Mouse (Mus musculus) heart, embryonic 11.5 days (tissue): ENCODE data around the gene Eps15l1. TPM values are rescaled to one million over a fixed set of nuclear protein-coding genes. Genes with fewer than 3 reads are reported as not detected.

Experiments
- ATAC-seq: fragments of 200-750 bp; cut with Nextera tagmentation; replicated peaks from 2 replicates; pipeline ENCODE4 v1.8.0; 2017; ENCODE audit warnings: moderate library complexity; ENCODE audit not compliant: insufficient number of reproducible peaks, low FRiP score, low TSS enrichment
- H3K27ac ChIP-seq: fragments of 300-500 bp; sonication (generic); 2 replicates; pipeline ENCODE4 v1.5.1; 2014; ENCODE audit warnings: mild to moderate bottlenecking, low read depth, low read length
- H3K27me3 ChIP-seq: fragments of 300-500 bp; sonication (generic); 2 replicates; pipeline ENCODE4 v1.6.1; 2014; ENCODE audit warnings: mild to moderate bottlenecking, low read length, mixed read lengths; ENCODE audit not compliant: control insufficient read depth, insufficient read depth
- H3K36me3 ChIP-seq: fragments of 300-500 bp; sonication (generic); 2 replicates; pipeline ENCODE4 v1.6.1; 2014; ENCODE audit warnings: mild to moderate bottlenecking, low read length, moderate library complexity, mixed read lengths; ENCODE audit not compliant: control insufficient read depth, insufficient read depth
- H3K4me1 ChIP-seq: fragments of 300-500 bp; sonication (generic); 2 replicates; pipeline ENCODE4 v1.6.1; 2014; ENCODE audit warnings: low read length; ENCODE audit not compliant: control insufficient read depth, insufficient read depth
- H3K4me2 ChIP-seq: fragments of 300-500 bp; sonication (generic); 2 replicates; pipeline ENCODE4 v1.6.1; 2014; ENCODE audit warnings: mild to moderate bottlenecking, moderate library complexity
- H3K4me3 ChIP-seq: fragments of 300-500 bp; sonication (generic); 2 replicates; pipeline ENCODE4 v1.5.1; 2014; ENCODE audit warnings: low read depth, low read length
- H3K9ac ChIP-seq: fragments of 300-500 bp; sonication (generic); 2 replicates; pipeline ENCODE4 v1.6.1; 2014; ENCODE audit warnings: mild to moderate bottlenecking, low read depth, low read length, moderate library complexity
- H3K9me3 ChIP-seq: fragments of 300-500 bp; sonication (generic); replicated peaks from 2 replicates; pipeline ENCODE4 v1.6.1; 2016; ENCODE audit warnings: low read length; ENCODE audit not compliant: control insufficient read depth
- WGBS: fragments of 180-500 bp; shearing (Covaris S2); extraction: QIAGEN DNeasy Blood & Tissue Kit; methylation state at CpG from one replicate; pipeline ENCODE4 v1.1.7; 2014; ENCODE audit not compliant: insufficient replicate concordance; 5-methylcytosine and 5-hydroxymethylcytosine counted together
- polyA plus RNA-seq: library from polyadenylated mRNA; unstranded; fragments of >200 nt; fragmentation: Nextera tagmentation; extraction: Ambion mirVana; gene quantifications from 2 replicates; pipeline ENCODE4 v1.2.1, GENCODE M21; 2014

Eps15l1 gene
- 49.7 and 49.9 TPM in 2 replicates for polyA plus RNA-seq

DNA sequence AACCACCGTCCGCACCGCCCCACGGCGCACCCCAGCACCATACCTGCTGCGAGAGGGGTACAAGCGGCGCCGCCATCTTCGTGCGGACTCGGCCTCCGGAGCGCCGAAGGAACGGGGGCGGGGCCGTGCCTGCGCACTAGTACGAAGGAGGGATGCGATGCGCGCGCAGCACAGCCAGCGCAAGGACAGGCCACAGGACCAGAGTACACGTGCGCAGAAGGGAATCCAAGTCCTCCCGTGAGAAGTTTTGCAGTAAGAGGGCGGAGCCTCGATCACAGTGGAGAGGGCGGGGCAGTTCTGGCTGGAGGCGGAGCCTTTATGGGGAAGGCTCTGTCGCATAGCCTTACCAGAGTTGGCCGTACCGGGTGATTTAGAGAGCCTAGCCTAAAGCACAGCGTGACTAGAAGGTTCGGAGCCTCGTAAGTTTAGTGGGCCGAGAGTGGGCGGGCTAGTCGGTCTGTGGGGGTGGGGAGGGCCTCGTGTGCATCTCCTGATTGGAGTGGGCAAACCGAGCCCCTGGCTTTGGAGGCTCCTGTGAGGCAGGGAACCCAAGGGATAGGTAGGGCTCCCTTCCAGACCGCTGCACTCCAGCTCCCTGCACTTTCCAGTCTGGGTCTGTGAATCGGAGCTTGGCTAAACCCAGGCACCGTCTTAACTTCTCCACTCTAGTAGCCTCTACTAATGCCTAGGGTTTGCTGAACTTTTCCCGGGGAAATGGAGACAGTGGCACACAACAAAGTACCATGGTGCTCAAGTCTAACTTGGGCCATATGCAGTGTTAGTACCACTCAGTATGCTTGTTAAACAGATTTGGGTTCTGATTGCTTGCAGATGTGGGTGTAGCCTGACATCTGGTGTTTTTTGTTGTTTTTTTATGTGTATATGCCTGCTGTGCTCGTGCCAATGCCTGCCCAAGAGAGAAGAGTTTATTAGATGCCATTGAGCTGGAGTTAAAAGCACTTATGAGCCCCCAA is at the start of gene Eps15l1:
TSS of gene Eps15l1 (minus strand) at position 99 of the 974 bp plus-strand sequence.
- Histone ChIP-seq H3K4me2 (peak within 1 kb of the TSS; percentile 86), H3K36me3 (no peaks in the 10 kb centered on the region), H3K9me3 (no peaks in the 10 kb centered on the region), H3K4me1 (peaks cover 30% of the 10 kb centered on the region), H3K9ac (peak within 1 kb of the TSS; percentile 89), H3K4me3 (peak within 1 kb of the TSS; percentile 89), H3K27ac (peak within 1 kb of the TSS; percentile 90), H3K27me3 (no peaks in the 10 kb centered on the region)
- 1% methylated on average over 48 of the region's 48 CpGs for WGBS
- ATAC-seq, result peak; percentile 97

DNA sequence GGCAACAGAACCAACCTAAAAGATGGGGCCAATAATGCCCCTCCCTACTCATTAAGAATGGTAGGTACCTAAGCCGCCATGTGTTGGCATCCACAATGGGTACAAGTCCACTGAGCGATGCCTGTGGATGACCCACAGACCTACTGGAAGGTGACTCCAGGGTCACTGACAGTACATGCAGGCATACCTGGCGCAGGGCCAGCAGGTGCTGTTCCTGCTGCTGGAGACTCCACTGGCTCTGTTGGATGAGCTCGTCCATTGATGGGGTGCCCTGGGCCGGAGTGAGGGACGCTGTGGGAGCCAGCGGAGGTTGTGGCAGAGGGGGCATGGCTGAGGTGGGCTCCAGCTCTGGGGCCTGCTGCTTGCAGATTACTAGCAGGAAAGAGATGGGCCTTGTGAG is 49.4 kb upstream of the Eps15l1 start:
- H3K9me3 ChIP-seq, result no peaks in the 10 kb centered on the region
- H3K27ac ChIP-seq, result no peak overlapping the region
- 93% methylated on average over 7 of the region's 7 CpGs for WGBS
- H3K36me3 ChIP-seq, result peaks cover 56% of the 10 kb centered on the region
- H3K27me3 ChIP-seq, result no peaks in the 10 kb centered on the region
- no peak overlapping the region for H3K4me3 ChIP-seq
- H3K4me1 ChIP-seq, result 0 out of 2 replicates have a peak, but pooled peaks cover 6% of the 10 kb centered on the region
- no peak for ATAC-seq
- no peak overlapping the region for H3K9ac ChIP-seq
- no peak overlapping the region for H3K4me2 ChIP-seq

DNA sequence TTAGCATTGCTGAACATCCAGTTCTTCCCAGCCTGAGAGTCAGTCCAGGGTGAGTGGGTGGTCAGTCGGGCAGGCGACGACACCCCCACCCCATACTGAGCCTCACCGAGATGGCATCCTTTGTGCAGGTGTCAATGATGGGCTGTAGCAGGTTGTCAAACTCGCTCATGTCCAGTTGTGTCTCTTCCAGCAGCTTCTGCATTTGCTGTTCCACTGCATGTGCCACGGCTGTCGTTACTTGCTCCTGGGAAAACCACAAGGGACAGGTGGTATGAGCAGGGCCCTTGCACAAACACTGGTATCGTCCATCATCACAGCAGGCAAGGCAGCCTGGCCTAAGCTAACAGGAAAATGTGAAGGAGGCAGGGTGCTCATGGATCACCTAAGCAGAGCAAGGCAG is 48.7 kb upstream of the Eps15l1 start:
- no peaks in the 10 kb centered on the region for H3K9me3 ChIP-seq
- 89% methylated on average over 8 of the region's 8 CpGs for WGBS
- H3K9ac ChIP-seq, result no peak overlapping the region
- H3K4me2 ChIP-seq, result no peak overlapping the region
- no peak overlapping the region for H3K27ac ChIP-seq
- ATAC-seq, result no peak
- H3K4me3 ChIP-seq, result no peak overlapping the region
- H3K4me1 ChIP-seq, result 0 out of 2 replicates have a peak, but pooled peaks cover 6% of the 10 kb centered on the region
- H3K27me3 ChIP-seq, result no peaks in the 10 kb centered on the region
- peaks cover 63% of the 10 kb centered on the region for H3K36me3 ChIP-seq

DNA sequence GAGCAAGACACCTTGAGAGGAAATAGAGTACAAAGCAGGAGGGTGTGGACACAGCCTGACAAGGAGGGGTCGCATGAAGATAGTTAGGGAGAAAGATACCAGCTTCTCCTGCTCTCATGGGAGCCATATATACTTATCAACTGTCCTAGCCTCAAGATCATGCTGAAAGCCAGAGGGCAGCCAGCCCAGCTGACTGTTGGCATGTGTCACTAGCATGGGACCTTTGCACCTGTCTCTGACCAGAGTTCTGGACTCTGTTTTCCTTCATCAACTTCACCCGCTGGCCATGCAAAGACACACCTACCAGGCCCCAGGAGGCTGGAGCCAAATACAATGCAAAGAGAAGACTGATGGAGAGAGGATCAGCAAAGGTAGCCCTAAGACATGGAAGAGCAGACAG is 48.0 kb upstream of the Eps15l1 start:
- Histone ChIP-seq H3K27me3 (no peaks in the 10 kb centered on the region), H3K36me3 (peaks cover 68% of the 10 kb centered on the region), H3K4me2 (no peak overlapping the region), H3K27ac (no peak overlapping the region), H3K9me3 (no peaks in the 10 kb centered on the region), H3K4me3 (no peak overlapping the region), H3K4me1 (0 out of 2 replicates have a peak, but pooled peaks cover 4% of the 10 kb centered on the region), H3K9ac (no peak overlapping the region)
- ATAC-seq, result no peak
- 85% methylated on average over 2 of the region's 2 CpGs for WGBS

DNA sequence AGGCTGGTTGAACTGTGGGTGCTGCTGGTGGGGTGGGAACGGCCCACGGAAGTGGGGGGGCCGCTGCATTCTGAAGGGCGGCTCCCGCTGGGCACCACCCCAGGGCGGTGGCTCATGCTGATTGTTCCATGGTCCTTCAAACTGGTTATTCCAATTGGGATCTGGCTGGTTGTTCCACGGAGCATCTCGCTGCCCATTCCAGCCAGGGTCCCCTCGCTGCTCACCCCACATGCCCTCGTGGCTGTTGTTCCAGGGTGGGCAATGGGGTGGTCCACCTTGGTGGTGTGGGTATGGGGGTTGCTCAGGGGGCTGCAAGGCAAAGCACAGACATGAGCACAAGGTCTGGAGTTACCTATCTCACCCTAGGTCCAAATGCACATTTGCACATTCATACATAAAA is 43.0 kb upstream of the Eps15l1 start:
- H3K27me3 ChIP-seq, result no peaks in the 10 kb centered on the region
- H3K4me1 ChIP-seq, result no peaks in the 10 kb centered on the region
- H3K9ac ChIP-seq, result no peak overlapping the region
- no peaks in the 10 kb centered on the region for H3K9me3 ChIP-seq
- H3K4me2 ChIP-seq, result no peak overlapping the region
- no peak for ATAC-seq
- no peak overlapping the region for H3K27ac ChIP-seq
- no peak overlapping the region for H3K4me3 ChIP-seq
- WGBS, result 98% methylated on average over 10 of the region's 10 CpGs
- H3K36me3 ChIP-seq, result peaks cover 87% of the 10 kb centered on the region

DNA sequence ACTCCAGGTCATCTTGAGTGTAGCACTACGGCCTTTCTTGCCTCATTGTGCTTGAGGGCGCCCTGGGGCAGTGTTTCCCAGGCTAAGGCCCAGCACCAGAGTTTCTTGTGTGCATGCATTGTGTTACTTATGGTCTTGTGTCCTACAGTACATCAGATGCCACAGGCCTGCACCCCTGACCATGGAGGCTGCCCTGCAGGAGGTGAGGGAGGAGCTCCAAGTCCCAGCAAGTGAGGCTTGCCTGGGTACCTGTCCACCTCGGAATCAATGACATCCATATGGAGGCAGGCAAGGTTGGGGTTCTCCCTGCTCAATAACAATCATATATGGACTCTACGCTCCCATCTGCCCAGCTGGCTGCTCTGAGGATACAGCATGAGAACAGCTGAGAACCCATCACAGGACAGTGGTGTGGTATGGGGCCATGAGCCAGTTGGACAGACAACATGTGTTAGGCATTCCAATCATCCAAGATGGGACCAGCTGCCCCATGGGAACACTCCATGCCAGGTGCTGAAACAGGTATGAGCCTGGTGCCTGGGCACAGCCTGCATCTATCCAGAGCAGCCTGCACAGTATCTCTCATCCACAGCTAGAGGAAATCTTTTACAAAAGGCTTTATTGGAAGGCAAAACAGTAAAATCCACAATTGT is 38.7 kb upstream of the Eps15l1 start:
- no peak overlapping the region for H3K4me3 ChIP-seq
- H3K4me1 ChIP-seq, result peaks cover 2% of the 10 kb centered on the region; the same call in 1 of the 2 replicates
- ATAC-seq, result no peak
- 83% methylated on average over 4 of the region's 4 CpGs for WGBS
- no peak overlapping the region for H3K27ac ChIP-seq
- H3K36me3 ChIP-seq, result peaks cover 60% of the 10 kb centered on the region
- H3K9me3 ChIP-seq, result no peaks in the 10 kb centered on the region
- no peak overlapping the region for H3K4me2 ChIP-seq
- no peak overlapping the region for H3K9ac ChIP-seq
- no peaks in the 10 kb centered on the region for H3K27me3 ChIP-seq

DNA sequence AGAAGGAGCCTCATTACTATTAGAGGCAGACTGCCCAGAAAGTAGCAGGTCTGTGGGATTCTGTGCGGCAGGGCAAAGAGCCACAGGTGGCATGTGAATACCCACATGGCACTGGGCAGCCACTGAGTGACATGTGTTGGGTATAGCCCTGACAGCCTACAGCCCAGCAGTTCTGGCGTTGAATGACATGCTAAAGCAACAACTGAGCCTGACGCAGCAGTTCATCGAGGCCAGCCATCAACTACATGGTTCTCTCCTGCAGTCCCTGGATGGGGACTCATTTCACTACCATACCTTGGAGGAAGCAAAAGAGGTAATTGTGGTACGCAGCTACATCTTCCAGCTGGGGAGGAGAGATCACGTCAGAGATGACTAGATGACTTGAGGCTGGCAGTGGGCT is 37.2 kb upstream of the Eps15l1 start:
- Histone ChIP-seq H3K36me3 (peaks cover 52% of the 10 kb centered on the region), H3K4me3 (no peak overlapping the region), H3K4me1 (peaks cover 2% of the 10 kb centered on the region; the same call in 1 of the 2 replicates), H3K27ac (no peak overlapping the region), H3K27me3 (no peaks in the 10 kb centered on the region), H3K9me3 (0 out of 2 replicates have a peak, but pooled peaks cover 2% of the 10 kb centered on the region), H3K9ac (no peak overlapping the region), H3K4me2 (no peak overlapping the region)
- WGBS, result 85% methylated on average over 6 of the region's 6 CpGs
- ATAC-seq, result no peak

DNA sequence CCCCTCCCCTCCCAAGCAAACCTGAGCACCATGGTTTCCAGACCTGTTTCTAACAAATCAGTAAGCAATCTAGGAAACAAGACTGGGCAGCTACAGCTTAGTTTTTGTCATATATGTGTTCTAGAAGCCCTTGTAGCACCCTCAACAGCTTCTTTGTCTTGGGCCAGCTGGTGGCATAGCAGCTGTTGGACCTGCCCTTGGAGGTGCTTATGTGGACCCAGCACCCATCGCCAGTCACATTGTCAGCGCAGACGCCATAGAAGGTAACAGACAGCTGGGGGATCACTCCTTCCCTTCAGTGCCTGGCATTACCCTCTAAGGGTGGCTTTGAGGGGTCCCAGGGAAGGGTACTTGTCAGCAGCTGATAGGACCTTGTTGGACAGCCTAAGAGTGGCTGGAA is 36.5 kb upstream of the Eps15l1 start:
- Histone ChIP-seq H3K9ac (no peak overlapping the region), H3K27ac (no peak overlapping the region), H3K36me3 (peaks cover 48% of the 10 kb centered on the region), H3K9me3 (0 out of 2 replicates have a peak, but pooled peaks cover 2% of the 10 kb centered on the region), H3K4me1 (peaks cover 2% of the 10 kb centered on the region; the same call in 1 of the 2 replicates), H3K4me3 (no peak overlapping the region), H3K27me3 (no peaks in the 10 kb centered on the region), H3K4me2 (no peak overlapping the region)
- 84% methylated on average over 3 of the region's 3 CpGs for WGBS
- no peak for ATAC-seq
